Mouse (Mus musculus): ENCODE measurements at regions not wholly inside any gene's neighbourhood (a gene's known extent, or its start where the extent isn't known, plus 50 kb on each side); places are given as distances from the start of the nearest gene placed in this dataset.
A peak's percentile ranks its signal among the peaks of the same experiment; 100 is the strongest.

DNA sequence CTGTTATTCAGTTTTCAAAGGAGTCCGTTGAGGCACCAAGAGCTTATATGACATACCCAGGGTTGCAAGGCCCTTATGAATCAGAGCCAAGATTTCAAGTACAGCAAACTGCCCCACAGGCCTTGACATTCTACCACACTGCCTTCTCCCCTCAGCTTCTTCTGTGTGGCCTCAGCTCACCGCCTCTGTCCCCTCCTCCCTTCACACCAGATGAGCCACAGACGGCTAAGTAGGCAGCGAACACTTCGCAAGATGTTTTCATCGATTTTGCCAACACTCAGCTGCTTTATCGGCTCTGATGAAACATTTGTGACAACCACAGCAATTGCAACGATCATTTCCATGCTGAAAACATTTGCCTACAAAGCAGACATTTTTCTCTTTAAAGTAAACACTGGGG is 556.7 kb downstream of the Insc start:
- DNase-seq: no peak

DNA sequence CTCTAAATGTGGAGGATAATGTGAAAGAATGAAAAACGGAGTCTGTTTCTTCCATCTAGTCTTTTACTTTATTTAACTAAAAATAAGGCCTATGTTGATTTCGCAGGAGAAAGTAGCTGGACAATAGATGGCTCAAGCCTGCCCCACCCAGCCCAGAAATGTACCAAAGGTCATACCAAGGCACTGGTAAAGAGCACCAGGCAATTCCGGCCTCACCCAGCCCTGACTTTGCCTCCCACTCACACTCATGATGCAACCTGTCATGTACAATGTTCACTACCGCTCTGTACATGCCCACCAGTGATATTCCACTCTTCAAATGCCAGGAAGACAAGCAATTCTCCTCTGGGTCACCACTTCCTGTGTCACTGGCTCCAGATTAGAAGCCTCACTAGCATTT is 564.9 kb downstream of the Insc start:
- DNase-seq: no peak

DNA sequence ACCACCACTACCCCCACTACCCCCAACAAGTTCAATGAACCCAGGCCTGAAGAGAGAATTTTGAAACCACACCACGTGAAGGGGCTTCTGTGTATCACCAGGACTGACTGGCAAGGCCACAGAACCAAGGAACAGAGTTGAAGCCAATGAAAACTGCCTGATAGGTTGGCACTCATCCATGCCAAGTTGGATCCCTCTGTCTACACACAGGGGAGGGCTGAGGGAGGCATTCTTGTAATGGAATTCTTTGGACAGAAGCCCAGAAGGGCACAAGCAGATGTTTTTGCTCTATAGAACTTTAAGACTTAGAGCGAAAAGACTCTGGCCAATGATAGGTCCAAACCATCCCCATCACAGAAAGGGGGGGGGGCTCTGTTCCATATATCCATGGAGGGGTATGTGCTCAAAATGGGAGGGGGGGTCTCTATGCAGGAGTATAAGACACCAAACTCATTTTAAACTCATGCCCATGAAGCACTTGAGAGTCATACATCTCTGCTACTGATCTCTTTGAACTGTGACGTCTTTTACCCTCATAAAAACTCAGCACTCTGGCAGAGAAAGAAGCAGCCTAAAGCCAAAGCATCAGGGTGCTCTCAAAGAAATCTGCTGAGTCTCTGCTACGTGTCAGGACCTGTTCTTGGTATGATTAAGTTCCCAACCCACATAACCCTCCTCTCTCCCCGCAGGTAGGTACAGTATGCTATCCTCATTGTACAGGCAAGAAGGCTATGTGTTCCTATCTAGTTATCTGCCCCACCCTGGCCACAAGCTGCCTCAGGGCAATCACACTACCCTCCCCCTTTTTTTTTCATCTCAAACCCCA is 567.1 kb downstream of the Insc start:
- DNase-seq: no peak

DNA sequence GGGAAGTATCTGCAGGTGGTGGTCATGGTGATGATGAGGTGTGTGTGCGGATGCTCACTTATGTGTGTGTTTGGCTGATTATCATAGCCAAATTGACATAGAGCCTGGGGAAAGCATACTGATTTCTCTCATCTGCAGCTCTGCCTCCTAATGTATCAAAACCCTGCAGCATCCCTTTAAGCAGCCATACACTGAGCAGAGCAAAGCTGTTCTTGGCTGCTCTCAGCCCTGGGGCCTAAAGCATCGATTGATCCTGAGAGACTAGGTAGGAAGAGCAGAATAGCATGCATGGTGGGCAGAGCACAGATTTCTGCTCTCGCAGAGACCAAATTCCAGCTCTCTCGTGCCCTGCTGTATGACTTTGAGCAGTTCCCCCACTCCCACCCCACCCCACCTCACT is 576.0 kb downstream of the Insc start:
- no peak for DNase-seq

DNA sequence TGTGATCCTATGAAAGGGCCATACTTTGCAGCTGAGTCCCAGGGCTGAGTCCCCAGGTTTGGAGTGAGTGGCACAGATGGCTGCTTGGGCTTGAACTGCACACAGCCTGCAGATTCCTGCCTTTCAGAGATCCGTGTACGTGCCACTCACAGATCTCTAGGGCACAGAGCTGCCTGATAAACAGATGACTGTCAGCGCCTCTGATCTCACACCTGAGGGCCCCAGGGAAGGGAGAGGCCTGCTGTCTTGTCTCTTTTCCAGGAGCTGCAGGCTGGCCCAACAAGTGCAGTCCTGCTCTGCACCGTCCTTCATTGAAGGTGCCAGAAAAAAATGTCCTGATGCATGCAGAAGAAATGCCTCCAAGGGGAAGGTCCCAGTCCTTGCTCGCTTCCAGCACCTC is 579.5 kb downstream of the Insc start:
- DNase-seq: no peak

DNA sequence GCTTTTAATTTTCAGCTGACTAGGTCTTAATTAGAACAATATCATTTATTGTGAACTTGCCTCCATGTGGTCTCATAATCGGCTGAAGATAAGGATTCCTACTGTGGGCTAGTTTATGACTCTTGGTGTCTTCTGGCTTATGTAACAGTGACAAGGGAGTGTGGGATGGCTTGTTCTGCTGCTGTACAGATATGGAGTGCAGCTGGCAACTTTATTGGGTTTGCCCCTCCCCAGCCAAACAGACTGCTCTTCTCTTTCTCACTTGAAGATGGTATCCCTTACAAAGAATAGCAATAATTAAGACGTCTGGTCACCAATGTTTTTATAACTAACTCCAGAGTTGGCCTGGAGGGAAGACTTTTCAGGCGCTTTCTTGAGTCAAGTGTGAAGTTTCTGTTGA is 584.8 kb downstream of the Insc start:
- no peak for DNase-seq

DNA sequence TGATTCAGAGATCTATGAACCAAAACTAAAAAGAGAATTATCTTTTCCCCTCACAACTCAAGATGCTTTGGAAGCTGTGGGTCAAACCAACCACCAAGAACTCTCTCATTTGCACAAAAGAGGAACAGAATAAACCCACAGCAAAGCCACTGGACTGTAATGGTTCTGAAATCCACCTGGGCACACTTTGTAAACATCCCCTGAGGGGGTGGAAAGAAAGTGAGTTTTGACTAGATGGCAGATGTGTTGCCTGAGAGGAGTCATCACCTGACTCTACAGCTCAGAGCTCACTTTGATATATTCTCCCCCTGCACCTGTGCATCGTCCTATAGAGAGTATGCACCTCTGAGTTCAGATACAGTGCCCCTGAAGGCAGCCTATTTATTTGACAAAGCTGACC is 588.2 kb downstream of the Insc start:
- no peak for DNase-seq

DNA sequence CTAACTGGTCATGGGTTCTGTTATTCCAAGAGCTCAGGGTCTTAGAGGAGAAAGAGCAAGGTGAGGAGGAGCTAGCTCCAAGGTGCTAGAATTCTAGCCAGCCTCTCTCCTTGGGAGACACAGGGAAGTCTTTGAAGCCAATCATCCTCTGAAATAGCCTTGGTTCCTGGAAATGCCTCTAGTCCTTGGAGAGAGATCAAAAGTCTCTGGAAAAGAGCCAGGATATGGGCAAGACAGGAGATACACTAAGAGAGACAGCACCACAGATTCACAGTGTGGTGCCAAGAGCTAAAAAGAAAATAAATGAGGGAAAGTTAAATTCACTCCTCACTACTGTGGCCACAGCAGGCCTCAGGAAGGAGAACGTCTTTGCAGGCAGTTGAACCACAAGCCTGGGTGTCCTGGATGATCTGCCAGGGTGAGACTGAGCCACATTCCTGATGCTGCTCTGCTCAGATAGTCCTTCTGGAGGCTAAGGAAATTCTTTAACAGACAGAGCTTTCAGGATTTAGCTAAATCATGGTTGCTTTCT is 589.6 kb downstream of the Insc start:
- DNase-seq: no peak

DNA sequence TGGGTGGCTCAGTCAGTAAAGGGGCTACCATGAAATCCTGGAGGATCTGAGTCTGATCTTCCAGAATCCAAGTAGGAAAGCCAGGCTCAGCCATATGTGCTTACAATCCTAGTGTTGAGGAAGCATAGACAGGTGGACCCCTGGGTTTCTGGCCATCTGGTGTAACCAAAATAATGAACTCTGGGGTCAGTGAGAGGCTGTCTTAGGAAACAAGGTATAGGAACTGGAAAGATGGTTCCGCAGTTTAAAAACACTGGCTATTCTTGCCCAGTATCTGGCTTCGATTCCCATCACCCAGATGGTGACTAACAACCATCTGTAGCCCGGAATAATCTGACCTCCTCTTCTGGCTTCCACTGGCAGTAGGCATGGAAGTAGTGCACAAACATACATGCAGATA is 591.6 kb downstream of the Insc start:
- no peak for DNase-seq

DNA sequence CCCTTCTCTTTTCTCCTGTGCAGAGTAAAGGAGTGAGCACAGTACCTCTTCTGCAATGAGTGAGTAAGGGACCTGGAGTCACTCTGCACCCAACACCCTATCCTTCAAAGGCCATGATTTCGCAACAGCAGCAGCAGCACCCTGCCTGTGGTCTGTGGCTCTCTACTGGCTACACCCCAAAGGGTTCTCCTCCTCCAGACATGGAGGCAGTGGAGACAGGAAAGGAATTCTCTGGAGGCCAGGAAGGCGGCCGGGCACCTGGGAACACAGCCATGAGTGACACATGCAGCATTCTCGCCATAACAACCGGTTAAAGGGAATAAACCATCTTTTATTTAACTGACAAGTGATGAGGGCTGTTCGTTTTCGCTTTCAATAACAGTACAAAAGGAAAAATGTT is 596.7 kb downstream of the Insc start:
- no peak for DNase-seq

DNA sequence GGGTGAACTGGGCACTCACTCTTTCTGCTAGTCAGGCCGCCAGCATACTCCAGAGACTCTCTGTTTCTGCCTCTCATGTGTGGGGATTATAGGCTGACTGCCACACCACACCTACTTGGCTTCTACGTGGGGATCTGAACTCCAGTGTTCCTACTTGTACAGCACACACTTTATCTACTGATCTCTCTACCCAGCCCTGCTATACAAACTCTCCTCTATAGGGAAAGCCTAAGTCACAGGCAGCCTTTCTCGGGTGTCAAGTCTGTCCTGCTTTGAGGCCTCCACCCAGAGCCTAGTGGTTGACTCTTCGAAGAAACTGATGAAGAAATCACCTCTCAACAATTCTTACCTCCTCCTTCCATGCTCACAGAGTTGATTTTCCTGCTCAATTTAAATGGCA is 597.5 kb downstream of the Insc start:
- DNase-seq: no peak

DNA sequence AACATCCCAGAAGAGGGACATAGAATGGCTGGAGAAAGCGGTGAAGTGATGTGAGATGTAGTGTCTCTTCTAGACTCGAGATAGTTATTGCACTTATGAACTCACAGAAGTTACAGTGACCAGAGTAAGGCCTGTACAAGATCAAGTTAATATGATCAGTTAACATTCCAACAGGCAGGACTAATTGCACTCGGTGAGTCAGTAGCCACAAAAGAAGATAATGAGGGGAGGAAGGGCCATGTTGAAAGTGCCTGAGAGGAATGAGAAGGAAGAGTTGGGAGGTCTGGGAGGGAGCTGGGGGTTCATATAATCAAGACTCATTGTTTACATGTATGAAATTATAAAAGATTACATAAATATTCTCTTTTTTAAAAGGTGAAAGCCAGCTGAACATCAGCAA is 602.3 kb downstream of the Insc start:
- DNase-seq: no peak

DNA sequence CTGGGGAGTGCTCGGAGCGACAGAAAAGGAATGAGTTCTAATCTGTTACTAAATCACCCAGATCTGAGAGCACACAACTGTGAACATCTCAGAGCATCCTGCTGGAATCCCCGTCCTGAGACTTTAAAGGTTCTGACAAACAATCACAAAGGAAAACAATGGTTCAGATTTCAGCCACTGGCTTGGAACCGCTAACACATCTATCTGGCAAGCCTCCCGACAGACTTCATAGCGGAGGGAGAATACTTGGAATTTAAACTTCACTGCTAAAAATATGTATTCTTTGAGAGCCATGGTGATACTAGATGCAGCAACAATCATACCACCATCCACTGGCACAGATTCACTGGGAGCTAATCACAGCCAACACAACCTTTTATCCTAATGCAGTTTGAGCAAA is 615.2 kb downstream of the Insc start:
- DNase-seq: no peak

DNA sequence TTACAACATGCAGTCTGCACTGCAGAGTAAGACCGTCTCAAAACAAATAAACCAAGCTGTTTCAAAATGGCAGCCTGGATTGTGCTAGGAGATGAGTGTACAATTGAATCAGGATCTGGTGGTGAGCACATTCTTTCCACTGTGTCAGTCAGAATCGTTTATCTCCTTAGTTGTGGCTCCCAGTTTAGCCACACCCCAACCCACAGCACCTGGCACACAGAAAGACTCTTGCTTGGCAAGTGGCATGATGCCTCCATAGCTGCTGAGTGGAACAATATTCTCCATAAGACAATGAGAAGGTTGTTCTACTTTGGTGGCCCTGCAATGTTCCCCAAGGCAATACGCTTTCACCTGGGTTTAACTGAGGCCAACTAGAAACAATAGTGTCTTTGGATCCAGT is 616.6 kb downstream of the Insc start:
- no peak for DNase-seq

DNA sequence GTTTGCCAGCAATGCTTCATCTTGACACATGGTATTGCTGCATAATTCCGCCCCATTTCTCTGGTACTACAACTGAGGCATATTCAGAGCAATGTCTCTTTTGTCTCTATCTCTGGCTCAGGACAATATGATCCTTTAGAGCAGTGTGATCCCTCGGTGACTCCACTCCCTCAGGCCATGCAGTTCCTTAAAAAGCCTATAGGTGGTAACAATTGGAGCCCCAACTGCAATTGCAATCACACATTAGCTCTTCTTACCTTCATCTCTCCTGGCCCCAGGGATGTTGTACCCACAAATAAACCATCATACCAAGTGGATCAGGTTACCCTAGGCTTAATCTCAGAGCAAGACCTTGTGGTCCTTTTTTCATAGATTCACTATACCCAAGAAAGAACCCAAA is 618.6 kb downstream of the Insc start:
- no peak for DNase-seq

DNA sequence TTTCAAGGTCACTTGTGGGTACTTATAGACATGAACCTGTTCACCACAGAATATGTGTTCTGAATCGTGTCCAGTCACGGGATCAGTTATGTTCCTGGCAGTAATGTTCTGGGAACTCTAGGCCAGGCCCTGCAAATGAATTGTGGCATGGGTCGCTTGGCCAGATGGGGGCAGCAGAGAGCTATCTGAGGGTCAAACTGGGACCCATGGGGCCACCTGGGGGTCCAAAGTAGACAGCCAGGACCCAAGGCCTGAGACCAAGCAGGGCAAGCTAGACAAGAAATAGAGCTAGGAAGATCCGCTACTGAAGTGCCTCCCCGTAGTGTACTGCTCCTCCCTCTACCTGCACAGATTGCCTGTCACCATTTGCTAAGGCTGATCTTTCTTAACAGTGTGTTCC is 623.4 kb downstream of the Insc start:
- peak; percentile 55 for DNase-seq

DNA sequence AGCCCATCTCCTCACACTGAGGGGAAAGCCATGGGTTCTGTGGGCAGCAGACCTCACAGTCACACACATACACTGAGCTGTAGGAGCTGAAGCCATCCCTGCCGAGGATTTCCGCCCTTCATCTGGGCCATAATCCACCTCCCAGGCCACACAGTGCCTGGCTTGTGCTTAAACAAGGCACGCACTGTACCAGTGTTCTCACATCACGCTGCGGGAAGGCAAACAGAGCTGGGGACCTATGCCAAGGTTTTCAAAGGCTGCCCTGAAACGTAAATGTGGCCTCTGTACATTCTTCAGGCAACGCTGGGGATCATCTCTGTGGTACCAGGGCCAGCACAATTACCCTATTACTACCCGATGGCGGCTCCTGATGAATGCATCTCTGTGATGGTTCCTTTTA is 627.6 kb downstream of the Insc start:
- DNase-seq: no peak

DNA sequence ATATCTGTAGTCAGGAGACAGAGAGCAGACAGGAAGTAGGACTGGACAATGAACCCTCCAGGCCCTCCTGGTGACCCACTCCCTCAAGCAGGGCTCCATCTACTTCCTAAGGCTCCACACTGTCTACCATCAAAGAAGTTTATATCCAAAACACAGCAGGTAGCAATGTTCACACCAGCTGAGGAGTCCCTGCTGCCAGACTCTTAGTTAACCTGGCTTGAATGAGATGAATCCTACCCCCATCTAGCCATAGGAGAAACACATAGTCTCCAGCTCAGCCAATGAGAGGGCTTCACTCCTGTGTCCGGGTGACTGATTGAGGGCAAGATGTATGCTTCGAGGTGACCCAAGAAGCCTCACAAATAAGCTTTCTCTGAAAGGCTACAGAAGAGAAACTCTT is 629.4 kb downstream of the Insc start:
- DNase-seq: no peak

DNA sequence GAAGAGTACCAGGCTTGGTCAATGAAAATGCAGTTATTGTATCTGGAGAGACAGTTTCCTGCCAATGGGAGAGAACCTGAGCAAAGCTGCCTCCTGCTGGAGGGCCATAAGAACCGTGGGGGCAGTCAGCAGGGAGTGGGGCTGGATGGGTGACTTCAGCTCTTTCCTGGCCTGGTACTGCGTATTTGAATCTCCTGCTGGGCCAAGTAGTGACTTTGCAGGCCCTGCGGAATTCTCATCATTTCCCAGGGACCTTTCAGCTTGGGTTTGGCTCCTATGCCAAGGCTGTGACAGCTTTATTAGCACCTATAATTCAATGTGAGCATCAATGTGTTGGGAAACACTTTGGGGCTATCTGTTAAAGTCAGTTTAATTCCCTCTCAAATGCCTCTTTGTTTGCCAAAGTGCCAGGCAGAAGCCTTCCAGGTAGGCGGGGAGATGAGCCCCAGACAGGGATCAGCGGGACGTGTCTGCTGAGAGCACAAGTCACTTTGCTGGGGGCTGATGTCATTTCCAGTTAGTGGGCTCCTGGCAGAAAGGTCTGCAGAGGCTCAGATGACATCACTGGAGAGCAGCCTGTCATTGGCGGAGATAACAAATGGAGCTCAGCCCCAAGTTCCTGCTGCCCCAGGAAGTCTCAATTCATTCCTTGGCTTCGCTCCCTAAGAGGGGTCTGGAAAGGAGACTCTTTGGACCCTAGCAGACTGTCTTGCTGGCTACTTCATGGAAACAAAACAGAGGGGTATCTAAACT is 630.5 kb downstream of the Insc start:
- no peak for DNase-seq

DNA sequence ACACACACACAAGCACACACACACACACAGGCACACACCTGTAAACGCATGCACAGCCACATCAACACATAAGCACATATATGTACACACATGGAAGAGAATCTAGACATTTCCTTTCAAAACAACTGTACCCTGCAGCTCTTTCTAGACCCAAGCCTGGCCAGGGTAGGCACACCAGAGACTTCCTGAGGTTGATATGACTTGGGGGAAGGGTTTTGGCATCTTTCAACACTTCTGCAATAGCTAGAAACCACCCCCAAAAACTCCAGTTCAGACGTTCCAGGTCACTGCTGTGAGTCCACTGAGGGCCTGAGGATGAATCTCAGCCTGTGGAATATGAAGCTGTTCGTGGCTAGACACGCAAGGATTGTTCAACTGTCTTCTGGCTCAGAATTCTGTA is 632.6 kb downstream of the Insc start:
- no peak for DNase-seq

DNA sequence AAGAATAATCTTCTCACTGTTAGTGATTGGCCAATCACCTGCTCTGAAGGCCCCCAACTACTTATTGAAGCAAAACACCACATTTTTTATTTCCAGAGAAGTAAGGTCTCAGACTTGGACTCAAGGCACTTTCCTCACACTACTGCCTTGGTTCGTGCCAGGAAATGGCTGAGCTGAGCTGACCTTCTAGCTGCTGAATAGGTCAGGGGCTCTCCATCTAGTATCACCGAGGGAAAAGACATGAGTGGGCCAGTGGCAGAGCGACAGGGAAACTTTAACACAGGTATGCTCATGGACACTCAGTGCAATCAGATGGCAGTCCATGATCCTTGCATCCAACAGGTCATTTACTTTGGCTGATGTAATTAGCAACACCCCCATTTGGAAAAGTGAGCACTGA is 635.3 kb downstream of the Insc start:
- DNase-seq: no peak

DNA sequence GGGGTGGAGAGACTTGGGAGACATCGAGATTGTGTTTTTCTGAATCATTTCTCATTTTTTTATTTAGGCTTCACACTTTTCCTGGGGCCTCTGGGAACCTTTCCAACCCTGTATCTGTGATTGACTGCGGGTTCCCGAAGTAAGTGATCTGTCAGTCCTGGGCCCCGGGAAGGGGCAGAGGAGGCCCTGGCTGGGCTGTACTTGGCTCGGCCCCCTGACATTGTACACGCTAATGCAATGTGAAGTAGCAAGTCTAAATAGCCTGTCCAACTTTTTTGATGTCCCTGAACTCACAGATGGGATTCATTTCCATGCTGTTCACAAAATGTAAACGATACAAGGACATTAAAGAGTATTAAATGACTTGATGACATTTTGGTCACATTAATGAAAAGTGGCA is 636.1 kb downstream of the Insc start:
- DNase-seq: no peak

DNA sequence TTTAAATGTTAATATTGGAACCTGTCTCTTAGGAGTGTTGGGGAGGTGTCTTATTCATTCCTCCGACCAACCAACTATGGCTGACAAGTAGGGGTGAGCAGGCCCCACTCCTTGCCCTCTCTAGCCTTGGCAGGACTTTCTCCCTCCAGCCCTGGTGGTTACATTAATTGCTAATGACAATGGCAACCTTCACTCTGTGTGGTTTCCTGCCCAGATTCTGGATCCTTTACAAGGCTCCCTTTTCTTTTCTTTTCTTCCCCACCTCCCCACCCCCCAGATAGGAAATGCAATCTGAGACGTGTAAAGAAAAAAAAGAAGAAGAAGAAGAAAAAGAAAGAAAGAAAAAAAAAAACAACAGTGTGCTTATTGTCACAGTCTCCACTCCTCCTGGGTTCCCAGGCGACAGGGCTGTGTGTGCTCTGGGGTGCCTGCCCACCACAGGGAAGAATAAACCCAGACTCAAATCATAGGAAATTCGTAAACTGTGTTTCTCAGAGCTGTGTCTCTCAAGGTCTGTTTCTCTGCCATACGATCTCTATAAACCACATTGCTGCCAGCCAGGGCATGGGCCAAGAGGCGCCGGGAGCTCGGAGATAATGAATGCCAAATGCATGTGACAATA is 637.6 kb downstream of the Insc start:
- no peak for DNase-seq

DNA sequence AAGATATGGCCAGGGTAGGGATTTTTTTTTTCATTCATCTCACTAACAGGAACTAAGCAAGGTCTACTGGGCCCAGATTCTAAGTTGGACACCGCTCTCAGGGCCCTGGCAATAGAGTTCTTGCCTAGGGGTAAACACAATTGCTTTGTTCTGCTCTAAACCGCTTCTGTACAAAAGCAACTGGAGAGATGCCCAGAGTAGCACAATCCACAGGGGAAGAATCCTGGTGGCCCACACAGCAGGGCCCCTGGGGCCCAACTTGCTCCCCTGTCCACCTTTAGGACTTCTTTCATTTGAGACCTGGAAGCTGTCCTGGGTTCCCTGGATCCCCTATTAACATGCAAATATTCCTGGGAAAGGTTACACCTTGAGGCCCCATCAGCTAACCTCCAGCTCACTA is 639.4 kb downstream of the Insc start:
- no peak for DNase-seq

All from liver (tissue).